Mouse (Mus musculus) lung, embryonic 14.5 days (tissue): ENCODE results near the gene Olfr1033. TPM values are rescaled to one million over a fixed set of nuclear protein-coding genes. Genes with fewer than 3 reads are reported as not detected.
"Not testable (repeated sequence)": the region's sequence is repeated elsewhere in the genome, so short reads cannot be mapped to it uniquely, and the experiment has no call there.

Source experiments
- ATAC-seq: fragments of 200-750 bp; cut with Nextera tagmentation; 2 replicates; pipeline ENCODE4 v1.8.0; 2017; ENCODE audit warnings: mild to moderate bottlenecking, moderate TSS enrichment, moderate library complexity; ENCODE audit not compliant: insufficient read depth
- DNase-seq: peaks from one replicate; pipeline ENCODE4 v3.0.0-alpha.2; 2015
- H3K27ac ChIP-seq: fragments of 300-500 bp; sonication (generic); 2 replicates; pipeline ENCODE4 v1.5.1; 2014; ENCODE audit warnings: low read depth, mild to moderate bottlenecking, moderate library complexity
- H3K27me3 ChIP-seq: fragments of 300-500 bp; sonication (generic); 2 replicates; pipeline ENCODE4 v1.6.1; 2014; ENCODE audit warnings: low read length, control low read depth; ENCODE audit not compliant: insufficient read depth
- H3K36me3 ChIP-seq: fragments of 300-500 bp; sonication (generic); 2 replicates; pipeline ENCODE4 v1.6.1; 2014; ENCODE audit warnings: control low read depth; ENCODE audit not compliant: insufficient read depth
- H3K4me1 ChIP-seq: fragments of 300-500 bp; sonication (generic); 2 replicates; pipeline ENCODE4 v1.6.1; 2014; ENCODE audit warnings: antibody characterized with exemption, control low read depth; ENCODE audit not compliant: insufficient read depth
- H3K4me2 ChIP-seq: fragments of 300-500 bp; sonication (generic); 2 replicates; pipeline ENCODE4 v1.6.1; 2014; ENCODE audit warnings: mild to moderate bottlenecking
- H3K4me3 ChIP-seq: fragments of 300-500 bp; sonication (generic); 2 replicates; pipeline ENCODE4 v1.5.1; 2014; ENCODE audit warnings: low read depth, low read length
- H3K9ac ChIP-seq: fragments of 300-500 bp; sonication (generic); 2 replicates; pipeline ENCODE4 v1.6.1; 2014
- H3K9me3 ChIP-seq: fragments of 300-500 bp; sonication (generic); 2 replicates; pipeline ENCODE4 v1.6.1; 2016; ENCODE audit warnings: low read depth, low read length, control low read depth
- CTCF ChIP-seq: IDR thresholded peaks from 2 replicates; pipeline ENCODE4 v1.5.1; 2016; ENCODE audit warnings: antibody characterized with exemption, low read depth
- WGBS: fragments of 180-500 bp; shearing (Covaris S2); extraction: QIAGEN DNeasy Blood & Tissue Kit; methylation state at CpG from one replicate; pipeline ENCODE4 v1.1.7; 2014; 5-methylcytosine and 5-hydroxymethylcytosine counted together
- polyA plus RNA-seq: library from polyadenylated mRNA; unstranded; fragments of >200 nt; fragmentation: Nextera tagmentation; extraction: Ambion mirVana; gene quantifications from 2 replicates; pipeline ENCODE4 v1.2.1, GENCODE M21; 2014

Olfr1033 gene
- polyA plus RNA-seq = 0.61 and 2.8 TPM in 2 replicates

DNA sequence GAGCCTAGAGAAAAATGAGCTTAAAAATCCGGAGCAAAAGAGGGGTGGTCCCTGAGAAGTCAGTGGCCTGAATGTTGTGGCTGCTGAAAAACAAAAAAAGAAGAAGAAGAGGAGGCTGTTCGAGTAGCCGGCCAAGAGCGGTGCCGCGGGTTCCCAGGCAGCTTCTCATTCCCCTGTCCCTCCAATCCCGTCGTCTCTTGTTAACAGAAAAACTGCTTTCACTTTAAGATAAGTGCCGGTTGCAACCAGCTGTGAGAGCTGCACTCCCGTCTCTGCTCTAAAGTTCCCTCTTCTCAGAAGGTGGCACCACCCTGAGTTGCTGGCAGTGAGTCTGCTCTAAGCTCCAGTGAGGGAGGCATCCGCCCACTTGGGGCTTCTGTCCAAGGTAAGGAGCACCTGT lies at the start of gene Olfr1033:
TSS of gene Olfr1033 (plus strand) at position 228 of the 400 bp plus-strand sequence.
- H3K36me3 ChIP-seq, H3K9ac ChIP-seq, H3K27me3 ChIP-seq, H3K9me3 ChIP-seq, H3K4me1 ChIP-seq, H3K27ac ChIP-seq, ATAC-seq: not testable (repeated sequence)
- Histone ChIP-seq H3K4me3 (peak within 1 kb of the TSS; percentile 22), H3K4me2 (peak within 1 kb of the TSS; percentile 51)
- peak; percentile 71 for DNase-seq
- WGBS = 0% methylated on average over 10 of the region's 11 CpGs

DNA sequence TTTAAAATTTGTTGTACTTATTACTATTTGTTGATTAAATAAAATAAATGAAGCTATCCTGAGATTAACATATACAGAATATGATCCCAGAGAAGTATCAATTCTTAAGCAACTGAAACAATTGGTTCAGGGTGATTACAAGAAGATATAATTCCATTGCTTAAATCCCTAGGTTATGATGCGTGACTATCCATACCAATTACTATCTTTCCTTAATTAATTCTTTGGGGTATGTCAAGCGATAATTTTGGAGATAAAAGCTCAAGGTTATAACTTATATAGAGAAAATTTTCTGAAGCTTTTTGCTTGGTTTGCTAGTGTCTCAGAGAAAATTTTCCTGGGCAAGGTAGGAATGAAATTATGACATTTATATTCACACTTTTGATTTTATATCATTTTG lies 46.8 kb upstream of the Olfr1033 start, which contains the start of gene Olfr1029:
TSS of gene Olfr1029 (plus strand) at position 301 of the 400 bp plus-strand sequence.
- Histone ChIP-seq H3K27ac (no peak within 1 kb of the TSS), H3K9me3 (no peaks in the 10 kb centered on the region), H3K4me3 (no peak within 1 kb of the TSS), H3K4me2 (no peak within 1 kb of the TSS), H3K9ac (no peak within 1 kb of the TSS), H3K4me1 (no peaks in the 10 kb centered on the region), H3K36me3 (no peaks in the 10 kb centered on the region), H3K27me3 (no peaks in the 10 kb centered on the region)
- WGBS = 83% methylated on average over 2 of the region's 2 CpGs
- ATAC-seq = no peak
- DNase-seq = no peak
- no peak for TF ChIP-seq CTCF

DNA sequence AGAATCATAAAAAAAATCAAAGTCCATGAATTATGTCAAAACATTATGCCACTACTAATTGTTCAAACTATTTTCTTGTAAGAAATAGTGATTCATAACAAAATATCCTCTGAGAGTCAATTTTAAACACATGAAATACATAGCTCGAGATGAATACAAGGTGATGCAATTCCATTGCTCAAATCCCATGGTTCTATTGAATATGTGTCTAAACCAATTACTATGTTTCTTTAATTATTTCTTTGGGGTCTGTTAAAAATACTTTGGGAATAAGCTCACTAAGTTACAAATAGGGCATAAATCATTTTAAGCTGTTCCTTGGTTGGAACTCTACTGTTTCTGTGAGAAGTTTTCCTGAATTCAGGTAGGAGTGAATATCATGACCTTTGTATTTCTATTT lies 41.5 kb upstream of the Olfr1033 start, which contains the start of gene Olfr1030:
TSS of gene Olfr1030 (plus strand) at position 301 of the 400 bp plus-strand sequence.
- no peak for DNase-seq
- ATAC-seq = no peak
- Histone ChIP-seq H3K4me1 (no peaks in the 10 kb centered on the region), H3K9me3 (no peaks in the 10 kb centered on the region), H3K27me3 (no peaks in the 10 kb centered on the region), H3K27ac (no peak within 1 kb of the TSS), H3K4me2 (no peak within 1 kb of the TSS), H3K4me3 (no peak within 1 kb of the TSS), H3K9ac (no peak within 1 kb of the TSS), H3K36me3 (no peaks in the 10 kb centered on the region)
- 72% methylated on average over 1 of the region's 1 CpGs for WGBS
- TF ChIP-seq CTCF = no peak

DNA sequence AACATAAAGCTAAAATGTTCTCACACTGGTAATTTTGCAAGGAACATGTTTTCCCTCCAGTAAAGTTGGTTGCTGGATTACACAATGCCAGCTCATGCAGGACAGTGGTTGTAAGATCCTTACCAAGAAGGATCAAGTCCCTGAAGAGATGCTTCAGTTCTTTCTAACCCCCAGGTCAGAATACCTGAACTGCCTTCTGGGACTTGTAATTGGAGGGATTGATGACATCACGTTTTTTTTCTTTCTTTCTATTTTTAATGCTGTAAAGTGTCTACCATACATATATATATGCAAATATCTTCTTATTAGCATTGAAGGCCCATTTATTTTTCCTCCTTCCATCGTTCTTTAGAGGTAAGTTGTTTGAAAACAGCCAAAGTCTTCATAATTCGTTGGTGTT lies 30.4 kb upstream of the Olfr1033 start, which contains the start of gene Olfr1031:
TSS of gene Olfr1031 (plus strand) at position 301 of the 400 bp plus-strand sequence.
- ATAC-seq (no peak), DNase-seq (no peak)
- H3K4me1 ChIP-seq = no peaks in the 10 kb centered on the region
- H3K27ac ChIP-seq = no peak within 1 kb of the TSS
- no peaks in the 10 kb centered on the region for H3K27me3 ChIP-seq
- no peak within 1 kb of the TSS for H3K9ac ChIP-seq
- H3K4me3 ChIP-seq = no peak within 1 kb of the TSS
- H3K4me2 ChIP-seq = no peak within 1 kb of the TSS
- no peaks in the 10 kb centered on the region for H3K9me3 ChIP-seq
- no peaks in the 10 kb centered on the region for H3K36me3 ChIP-seq
- TF ChIP-seq CTCF = no peak
- WGBS = 55% methylated on average over 3 of the region's 3 CpGs

DNA sequence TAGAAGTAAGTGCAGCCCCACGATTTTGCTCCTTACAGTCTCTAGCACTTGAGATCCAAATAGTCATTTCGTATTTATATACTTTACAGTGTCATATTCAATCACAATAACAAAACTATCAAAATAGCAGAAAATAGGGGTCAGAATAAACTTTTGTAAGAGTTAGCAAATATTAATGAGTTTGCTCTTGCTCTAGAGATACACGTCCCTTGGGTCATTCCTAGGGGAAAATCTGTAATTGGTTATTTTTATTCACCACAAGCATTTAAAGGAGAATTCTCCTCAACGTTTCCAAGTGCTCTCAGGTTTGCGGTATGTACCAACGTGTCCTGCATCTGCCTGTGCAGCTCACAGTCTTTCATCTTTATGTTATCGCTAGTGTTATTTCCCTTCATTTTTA lies 15.2 kb upstream of the Olfr1033 start, which contains the start of gene Olfr1032:
TSS of gene Olfr1032 (plus strand) at position 301 of the 400 bp plus-strand sequence.
- no peaks in the 10 kb centered on the region for H3K4me1 ChIP-seq
- H3K4me2 ChIP-seq = no peak within 1 kb of the TSS
- H3K9ac ChIP-seq = no peak within 1 kb of the TSS
- TF ChIP-seq CTCF = no peak
- no peak within 1 kb of the TSS for H3K27ac ChIP-seq
- DNase-seq (no peak), ATAC-seq (no peak)
- no peaks in the 10 kb centered on the region for H3K27me3 ChIP-seq
- no peak within 1 kb of the TSS for H3K4me3 ChIP-seq
- 79% methylated on average over 7 of the region's 7 CpGs for WGBS
- H3K9me3 ChIP-seq = no peaks in the 10 kb centered on the region
- no peaks in the 10 kb centered on the region for H3K36me3 ChIP-seq

DNA sequence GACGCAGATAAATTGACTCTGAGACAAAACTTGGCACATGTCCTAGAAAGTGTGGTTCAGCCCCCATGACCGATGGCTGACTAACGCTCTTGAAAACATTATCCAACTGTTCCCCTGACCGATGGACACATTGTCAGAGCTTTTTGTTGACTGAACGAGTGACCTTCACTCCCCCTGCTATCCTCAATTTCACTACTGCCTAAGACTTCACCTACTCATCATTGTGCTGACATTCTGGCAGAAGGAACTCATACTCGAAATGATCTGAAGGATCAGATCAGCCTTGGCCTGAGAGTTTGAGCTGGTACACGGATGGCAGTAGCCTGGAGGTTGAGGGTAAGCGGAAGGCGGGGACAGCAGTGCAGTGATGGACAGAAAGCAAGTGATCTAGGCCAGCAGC lies 1.1 kb downstream of the Olfr1033 start:
- WGBS = 30% methylated on average over 3 of the region's 9 CpGs
- not testable (repeated sequence) for H3K4me1 ChIP-seq

DNA sequence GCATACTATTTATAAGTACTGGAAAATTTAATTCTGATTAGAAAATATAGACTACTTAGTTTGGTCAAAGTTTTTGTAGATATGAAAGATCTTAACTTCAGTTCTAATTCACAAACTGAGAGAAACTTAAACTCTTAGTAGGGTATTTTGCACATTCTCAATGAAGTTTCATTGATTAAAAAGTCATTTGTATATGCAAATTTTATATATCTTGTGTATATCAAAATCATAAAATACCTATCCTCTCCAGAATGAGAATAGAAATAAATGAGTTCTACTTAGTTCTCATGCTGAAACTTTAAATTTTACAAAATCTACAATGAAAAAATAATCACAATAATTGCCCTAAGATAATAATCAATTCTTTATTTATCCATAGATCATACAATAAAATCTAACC lies 25.1 kb downstream of the Olfr1033 start, which contains the start of gene Olfr1034:
TSS of gene Olfr1034 (plus strand) at position 301 of the 400 bp plus-strand sequence.
- no peak for ATAC-seq
- Histone ChIP-seq H3K27me3 (no peaks in the 10 kb centered on the region), H3K4me2 (no peak within 1 kb of the TSS), H3K9ac (no peak within 1 kb of the TSS), H3K36me3 (no peaks in the 10 kb centered on the region), H3K9me3 (no peaks in the 10 kb centered on the region), H3K4me1 (no peaks in the 10 kb centered on the region), H3K27ac (no peak within 1 kb of the TSS), H3K4me3 (no peak within 1 kb of the TSS)
- DNase-seq = no peak
- no peak for TF ChIP-seq CTCF

More for the DNA sequence above, 1.1 kb downstream of the Olfr1033 start:
- H3K9ac ChIP-seq, H3K9me3 ChIP-seq, H3K27ac ChIP-seq, DNase-seq, H3K4me3 ChIP-seq, ATAC-seq, H3K36me3 ChIP-seq, H3K4me2 ChIP-seq, H3K27me3 ChIP-seq: not testable (repeated sequence)

DNA sequence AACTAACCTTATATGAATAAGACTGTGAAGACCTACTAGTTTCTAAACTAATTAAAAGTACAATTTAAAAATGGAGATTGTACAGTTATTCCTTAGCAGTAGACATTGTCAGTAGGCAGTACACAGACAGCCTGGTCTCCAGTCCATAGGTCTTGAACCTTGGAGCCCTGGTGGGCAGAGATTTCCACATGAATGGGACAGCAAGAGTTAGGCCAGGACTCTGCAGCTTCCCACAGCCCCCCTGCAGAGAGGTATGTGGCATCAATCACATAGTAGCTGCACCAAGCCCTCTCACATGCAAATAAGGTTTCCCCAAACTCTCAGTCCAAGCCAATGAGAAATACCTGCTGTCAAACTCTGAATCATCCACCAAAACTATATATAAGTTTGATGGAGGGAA lies 30.3 kb downstream of the Olfr1033 start:
- H3K4me1 ChIP-seq, ATAC-seq, H3K27ac ChIP-seq, H3K27me3 ChIP-seq, DNase-seq, H3K36me3 ChIP-seq, H3K4me3 ChIP-seq, H3K9me3 ChIP-seq, H3K4me2 ChIP-seq, H3K9ac ChIP-seq: not testable (repeated sequence)

DNA sequence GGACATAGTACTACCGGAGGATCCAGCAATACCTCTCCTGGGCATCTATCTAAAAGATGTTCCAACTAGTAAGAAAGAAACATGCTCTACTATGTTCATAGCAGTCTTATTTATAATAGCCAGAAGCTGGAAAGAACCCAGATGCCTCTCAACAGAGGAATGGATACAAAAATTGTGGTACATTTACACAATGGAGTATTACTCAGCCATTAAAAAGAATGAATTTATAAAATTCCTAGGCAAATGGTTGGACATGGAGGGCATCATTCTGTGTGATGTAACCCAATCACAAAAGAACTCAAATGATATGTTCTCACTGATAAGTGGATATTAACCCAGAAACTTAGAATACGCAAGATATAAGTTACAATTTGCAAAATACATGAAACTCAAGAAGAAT lies 43.3 kb downstream of the Olfr1033 start:
- not testable (repeated sequence) for H3K4me3 ChIP-seq, H3K27ac ChIP-seq, ATAC-seq, H3K4me1 ChIP-seq, H3K27me3 ChIP-seq, H3K4me2 ChIP-seq, DNase-seq, H3K9ac ChIP-seq, H3K36me3 ChIP-seq, H3K9me3 ChIP-seq
- 97% methylated on average over 2 of the region's 2 CpGs for WGBS
